Mouse (Mus musculus): Measurements from ENCODE around the gene Snx30.

DNA sequence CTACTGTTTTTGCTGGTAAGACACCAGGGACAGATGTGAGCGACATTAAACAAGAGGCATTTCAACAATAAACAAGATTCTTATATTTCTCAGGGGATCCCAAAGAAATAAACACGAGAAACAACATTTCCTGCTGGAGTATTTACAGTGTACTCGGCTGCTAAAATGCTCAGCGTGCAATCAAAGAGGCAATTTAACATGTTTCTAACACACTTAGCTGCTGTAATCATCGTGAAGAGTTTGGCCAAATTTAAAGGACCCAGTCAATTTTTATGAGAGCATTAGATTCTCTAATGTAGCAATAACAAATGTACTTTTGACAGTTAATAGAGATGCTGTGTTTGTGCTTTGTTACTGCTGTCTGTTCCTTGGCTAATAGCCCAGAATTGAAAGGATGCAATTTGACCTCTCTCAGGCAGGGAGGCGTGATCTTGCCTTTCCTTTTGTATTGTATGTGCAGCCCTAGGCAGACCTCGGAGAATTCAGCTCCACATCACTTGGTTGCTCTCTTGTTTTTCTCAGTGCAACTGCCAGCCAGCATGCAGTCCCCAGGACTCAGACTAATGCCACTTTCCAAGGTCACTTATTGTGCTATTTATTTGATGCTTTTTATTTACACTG, 40.1 kb upstream of the Snx30 start:
- no peak for TF ChIP-seq CTCF (IDR thresholded peaks at IDR 0.05; ENCODE audit: borderline replicate concordance, extremely low read depth, insufficient read depth, insufficient read length)
- TF ChIP-seq POLR2A (IDR thresholded peaks at IDR 0.05; ENCODE audit: borderline replicate concordance, extremely low read depth, insufficient read depth, insufficient read length, poor library complexity, severe bottlenecking): no peak
